Mouse (Mus musculus) right cerebral cortex, postnatal 25 days (tissue): Measurements from ENCODE around the gene Ccdc159.
A peak's percentile ranks its signal among the peaks of the same experiment; 100 is the strongest.

Experiments
- DNase-seq: peaks from one replicate; pipeline ENCODE4 v3.0.0; 2022

The Ccdc159 gene

DNA sequence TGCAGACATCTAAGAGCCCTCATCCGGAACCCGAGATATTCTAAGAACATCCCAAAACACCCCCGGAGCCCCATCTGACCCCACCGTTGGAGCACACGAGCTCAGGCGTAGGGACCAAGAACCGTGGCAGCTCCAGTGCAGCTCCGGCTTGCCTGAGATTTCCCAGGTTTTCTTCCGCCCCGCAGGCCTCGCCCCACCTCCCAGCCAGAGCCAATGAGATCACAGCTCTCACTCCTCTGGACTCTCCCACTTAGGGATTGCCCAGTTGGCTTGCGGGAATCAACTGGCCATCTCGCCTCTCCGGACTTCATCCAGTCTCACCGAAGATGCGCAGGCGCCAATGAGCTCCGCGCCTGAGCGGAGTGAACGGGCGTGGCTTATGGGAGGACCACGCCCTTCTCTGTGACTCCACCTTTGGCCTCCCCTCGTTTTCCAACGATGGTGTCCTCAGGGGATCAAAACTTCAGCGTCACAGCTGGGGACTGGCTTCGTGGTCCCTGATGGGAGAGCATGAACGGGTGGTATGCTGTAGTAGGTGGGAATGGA is at the start of gene Ccdc159, which contains the start of gene Tmem205:
TSS of gene Ccdc159 (plus strand) at position 264 of the 546 bp plus-strand sequence.
TSS of gene Tmem205 (minus strand) at position 349 of the 546 bp plus-strand sequence.
- peak; percentile 92 for DNase-seq

DNA sequence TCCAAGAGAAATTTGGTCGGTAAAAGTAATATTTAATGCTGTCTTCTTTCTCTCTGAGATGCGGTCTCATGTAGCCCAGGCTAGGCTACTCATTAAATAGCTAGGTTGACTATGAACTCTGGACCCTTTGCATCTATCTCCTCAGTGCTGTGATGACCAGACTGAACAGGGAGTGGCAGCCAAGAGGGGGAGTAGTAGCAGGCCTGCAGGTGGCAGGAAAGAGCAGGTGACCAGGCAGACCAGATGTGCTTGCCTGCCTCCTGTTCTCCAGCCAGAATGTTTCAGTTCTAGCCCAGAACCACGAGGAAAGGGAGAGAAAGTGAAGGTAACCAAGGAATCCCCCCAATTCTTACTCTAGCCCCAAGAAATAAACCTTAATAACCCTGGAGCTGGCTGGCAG is 38.0 kb upstream of the Ccdc159 start:
- no peak for DNase-seq

DNA sequence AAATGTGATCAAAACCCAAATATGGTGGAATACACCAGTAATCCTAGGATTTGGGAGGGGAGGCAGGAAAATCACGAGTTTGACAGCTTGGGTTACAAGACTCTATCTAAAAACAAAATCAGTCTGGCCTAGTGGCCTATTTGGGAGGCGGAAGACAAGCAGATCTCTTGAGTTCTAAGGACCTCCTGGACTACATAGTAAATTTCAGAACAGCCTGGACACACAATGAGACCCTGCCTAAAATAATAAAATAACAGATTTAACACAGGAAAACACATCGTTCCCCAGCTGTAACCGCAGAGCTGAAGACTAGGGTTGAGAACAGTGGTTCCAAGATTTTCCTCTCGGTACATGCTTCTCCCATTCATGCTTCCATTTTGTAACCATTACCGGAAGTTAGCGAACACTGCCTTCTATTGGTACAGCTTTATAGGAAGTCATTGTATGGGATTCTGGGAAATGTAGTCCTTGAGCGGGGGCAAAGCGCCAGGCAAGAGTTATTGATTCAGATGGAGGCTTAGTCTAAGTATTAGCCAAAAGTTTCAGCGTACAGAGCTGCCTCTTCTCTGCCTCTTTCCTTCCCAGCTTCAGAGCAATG is 25.9 kb upstream of the Ccdc159 start:
- DNase-seq, result peak; percentile 57

DNA sequence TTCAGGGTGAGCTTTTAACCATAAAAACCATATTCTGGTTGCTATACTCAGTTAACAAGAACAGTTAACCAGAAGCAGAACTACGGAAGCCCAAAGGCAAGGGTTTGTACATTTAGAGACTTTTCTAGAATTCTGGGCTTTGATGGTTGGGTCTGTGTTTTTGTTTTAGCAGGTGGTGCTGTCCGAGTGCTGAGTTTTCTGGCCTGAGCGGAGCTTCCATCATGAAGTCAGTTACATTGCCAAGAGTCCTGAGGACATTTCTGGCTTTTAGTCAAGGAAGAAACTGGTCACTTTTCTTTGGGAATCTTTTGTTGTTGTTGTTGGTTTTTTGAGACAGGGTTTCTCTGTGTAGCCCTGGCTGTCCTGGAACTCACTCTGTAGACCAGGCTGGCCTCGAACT is 23.2 kb upstream of the Ccdc159 start:
- no peak for DNase-seq

DNA sequence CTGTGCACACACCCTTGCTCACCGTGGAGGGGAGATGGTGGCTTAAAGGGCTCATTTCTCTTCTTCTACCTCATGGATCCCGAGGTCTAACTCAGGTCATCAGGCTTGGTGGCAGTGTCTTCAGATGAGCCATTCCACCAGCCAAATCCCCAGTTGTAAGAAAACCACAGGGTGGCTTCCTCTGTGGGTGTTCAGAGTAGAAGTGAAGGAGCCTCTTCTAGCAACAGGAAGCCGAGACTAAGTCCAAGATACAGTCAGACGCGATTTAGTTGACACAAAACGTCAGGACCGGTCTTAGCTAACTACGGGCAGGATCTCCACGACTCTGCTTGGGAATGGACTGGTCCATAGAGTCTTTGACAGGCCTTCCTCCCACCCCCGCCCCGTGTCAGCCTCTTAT is 19.1 kb upstream of the Ccdc159 start:
- no peak for DNase-seq

DNA sequence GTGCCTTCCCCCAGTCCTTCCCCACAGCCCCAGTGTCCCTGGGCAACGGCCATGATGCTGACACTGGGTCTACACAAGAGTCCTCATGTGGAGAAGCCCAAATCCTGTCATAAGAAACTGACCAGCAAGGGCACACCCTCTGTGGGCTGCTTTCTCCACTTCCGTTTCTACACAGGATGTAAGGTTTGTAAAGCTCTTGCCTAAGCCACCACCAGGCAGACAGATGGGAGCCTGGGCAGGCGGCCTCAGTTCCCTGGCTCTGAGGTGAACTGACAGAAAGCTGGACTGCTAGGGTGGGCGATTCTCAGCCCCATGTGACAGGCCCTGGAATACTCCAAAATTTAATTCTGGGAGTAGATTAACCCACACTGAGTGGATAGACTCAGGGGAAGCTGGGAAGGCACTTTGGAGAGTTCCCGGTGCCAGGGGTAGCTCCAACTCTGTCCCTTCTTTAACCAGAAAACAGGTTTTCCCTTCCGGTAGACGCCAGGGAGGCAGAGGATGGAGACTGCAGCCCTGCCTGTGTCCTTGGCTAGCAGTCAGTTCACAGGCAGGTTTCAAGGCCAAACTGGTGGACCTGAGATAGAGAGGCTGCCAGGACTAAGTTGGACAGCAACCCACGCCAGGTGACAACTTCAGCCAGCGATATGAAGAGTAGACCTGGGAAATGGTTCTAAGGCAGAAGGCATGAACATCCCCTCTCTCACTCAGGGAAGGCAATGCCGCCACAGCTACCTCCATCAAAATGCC is 17.6 kb upstream of the Ccdc159 start:
- DNase-seq, result no peak

DNA sequence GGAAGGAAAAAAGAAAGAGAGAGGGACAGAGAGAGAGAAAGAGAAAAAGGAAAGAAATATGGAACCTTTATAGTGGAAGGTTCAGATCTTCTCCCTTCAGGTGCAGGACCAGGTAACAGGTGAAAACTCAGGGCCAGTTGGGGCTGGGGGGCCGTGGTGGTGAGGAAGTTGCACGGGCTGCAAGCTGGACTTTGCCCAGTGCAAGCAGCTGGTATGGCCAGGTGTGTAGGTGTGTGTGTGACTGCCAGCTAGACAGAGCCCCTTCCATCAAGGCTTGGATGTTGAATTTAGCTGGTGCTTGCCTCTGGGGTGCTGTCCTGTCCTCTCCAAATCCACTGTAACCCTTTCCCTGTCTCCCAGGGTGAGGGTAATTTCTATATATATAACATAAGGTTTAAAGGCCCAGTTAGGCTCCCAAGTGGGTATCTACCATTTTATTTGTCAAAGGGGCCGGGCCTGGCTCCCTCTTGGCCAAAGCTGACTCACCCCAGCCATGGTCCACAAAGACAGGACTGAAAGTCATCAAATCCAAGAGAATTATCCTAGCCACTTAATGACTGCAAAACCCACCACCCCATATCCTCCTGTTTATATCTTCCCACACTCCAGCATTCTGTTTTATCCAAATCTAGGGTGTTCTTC is 10.3 kb upstream of the Ccdc159 start:
- DNase-seq, result peak; percentile 22

DNA sequence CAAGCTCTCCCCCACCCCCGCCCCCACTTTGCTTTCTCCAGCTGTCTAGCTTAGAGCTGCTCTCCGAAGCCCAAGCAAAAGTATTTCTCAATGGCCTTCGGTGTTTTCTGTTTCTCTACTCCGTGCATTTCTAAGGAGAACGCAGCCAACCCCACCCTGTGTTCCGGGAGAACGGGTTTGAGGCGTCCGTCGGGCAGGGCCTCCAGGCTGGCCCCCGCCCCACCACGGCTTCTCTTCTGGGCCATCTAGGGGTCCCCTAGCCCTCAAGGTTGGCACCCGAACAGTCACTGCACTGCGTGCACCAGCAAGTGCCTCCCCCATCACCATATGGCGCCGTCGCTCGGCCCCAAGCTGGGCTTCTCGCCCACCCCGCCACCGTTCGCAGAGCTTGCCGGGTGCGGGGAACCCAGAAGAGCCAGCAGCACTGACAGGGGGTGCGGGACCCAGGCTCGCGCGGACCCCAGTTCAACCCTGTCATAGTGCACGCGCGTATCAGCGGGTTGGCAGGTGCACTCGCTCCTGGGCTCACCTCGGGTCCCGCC is 9.7 kb upstream of the Ccdc159 start:
- peak; percentile 87 for DNase-seq

DNA sequence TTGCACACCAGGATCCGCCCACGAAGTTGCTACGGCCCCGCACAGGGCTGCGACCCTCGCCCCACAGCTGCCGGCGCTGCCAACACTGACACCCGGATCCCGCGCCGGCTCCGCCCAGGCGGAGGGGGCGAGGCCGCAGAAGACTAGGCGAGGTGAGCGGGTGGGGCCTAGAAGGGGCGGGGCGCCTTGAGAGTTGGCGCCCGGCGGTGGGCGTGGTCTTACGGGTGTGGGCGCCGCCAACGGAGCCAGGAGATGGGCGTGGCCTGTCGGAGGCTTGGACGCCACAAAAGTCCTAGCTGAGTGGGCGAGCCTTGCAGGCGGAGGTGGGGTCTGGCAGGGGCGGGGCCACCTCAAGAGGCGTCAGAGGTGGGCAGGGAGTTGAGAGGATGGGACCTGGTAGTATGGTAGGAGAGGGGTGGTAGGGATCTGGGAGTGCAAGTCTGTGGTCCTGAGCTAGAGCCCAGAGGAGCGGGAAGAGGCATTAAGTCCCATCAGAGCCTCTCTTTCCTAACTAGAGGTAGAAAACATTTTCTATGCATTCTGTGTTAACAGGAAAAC is 9.2 kb upstream of the Ccdc159 start, which contains the start of gene Rab3d:
TSS of gene Rab3d (minus strand) at position 158 of the 558 bp plus-strand sequence.
- peak; percentile 89 for DNase-seq

DNA sequence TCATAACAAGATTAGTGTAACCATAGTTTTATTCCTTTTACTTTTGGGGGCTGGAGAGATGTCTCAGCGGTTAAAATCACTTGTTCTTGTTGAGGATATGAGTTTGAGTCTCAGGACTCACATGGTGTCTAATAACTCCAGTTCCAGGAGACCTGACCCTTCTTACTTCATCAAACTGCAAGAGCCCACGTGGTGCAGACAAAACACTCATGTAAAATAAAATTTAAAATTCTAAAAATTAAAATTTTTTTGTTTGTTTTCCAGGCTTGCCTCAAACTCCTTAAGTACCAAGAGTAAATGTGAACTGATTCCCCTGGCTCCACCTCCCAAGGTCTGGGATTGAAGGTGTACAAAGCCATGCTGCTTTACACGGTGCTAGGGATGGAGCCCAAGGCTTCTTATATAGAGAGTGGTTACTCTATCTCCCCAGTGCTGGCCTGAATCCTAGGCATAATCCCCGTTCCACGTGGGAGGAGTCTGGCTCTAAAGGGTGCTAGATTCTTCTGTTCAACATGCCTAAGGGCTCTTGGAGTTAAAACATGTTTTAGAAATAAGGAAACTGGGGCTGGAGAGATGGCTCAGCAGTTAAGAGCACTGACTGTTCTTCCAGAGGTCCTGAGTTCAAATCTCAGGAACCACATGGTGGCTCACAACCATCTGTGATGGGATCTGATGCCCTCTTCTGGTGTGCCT is 8.4 kb upstream of the Ccdc159 start:
- peak; percentile 32 for DNase-seq

DNA sequence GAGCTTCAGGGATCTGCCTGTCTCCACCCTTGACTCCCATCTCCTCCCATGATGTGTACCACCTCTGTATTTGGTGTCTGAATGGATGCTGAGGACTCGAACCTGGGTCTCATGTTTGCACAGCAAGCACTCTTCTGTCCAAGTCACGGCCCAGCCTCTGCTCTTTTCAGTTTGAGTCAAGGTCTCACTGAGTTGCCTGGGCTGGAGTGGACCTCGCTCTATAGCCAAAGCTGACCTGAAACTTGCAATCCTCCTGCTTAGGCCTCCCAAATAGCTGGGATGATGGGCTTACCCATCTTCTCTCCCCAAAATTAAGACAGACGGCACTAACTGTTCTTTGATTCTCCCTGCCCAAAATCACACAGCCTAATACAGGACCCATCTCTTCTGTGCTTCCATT is 4.2 kb upstream of the Ccdc159 start:
- no peak for DNase-seq

DNA sequence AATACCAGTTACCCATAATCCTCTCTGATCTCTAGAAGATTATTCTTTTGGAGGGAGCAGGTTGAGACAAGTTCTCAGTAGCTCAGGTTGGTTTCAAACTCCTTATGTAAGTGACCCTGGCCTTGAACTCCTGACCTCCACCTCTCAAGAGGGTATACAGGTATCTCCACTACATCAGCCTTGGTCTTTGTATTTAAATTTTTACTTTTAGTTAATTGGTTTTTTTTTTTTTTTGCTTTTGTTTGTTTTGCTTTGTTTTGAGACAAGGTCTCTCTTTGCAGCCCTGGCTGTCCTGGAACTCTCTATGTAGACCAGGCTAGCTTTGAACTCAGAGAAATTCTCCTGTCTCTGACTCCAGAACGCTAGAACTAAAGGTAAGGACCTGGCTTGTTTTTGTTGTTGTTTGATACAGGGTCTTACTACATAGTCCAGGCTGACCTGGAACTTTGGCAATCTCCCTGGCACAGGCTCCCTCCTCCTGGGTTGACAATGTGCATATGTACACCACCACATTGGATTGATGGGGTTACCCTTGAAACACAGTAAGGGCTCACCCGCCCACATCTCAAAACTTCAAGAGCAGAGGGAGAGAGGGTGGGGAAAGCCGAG is 3.7 kb upstream of the Ccdc159 start:
- no peak for DNase-seq

DNA sequence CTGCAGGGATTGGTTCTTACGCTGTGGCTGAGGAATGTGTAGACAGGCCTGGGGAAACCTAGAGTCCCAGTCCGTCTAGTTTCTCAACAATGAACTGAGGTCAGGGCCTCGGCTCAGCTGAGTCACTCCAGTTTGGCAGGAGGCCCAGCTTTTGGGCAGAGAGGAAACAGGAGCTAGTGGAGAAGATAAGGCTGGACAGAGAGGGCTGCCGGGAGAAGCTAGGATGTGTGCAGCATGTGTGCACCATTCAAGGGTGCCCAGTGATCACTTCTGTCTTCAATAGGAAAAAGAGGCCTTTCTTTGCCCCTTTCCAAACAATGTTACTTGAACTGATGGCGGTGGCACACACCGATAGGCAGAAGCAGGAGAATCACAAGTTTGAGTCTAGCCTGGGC is 3.2 kb upstream of the Ccdc159 start:
- DNase-seq, result no peak

DNA sequence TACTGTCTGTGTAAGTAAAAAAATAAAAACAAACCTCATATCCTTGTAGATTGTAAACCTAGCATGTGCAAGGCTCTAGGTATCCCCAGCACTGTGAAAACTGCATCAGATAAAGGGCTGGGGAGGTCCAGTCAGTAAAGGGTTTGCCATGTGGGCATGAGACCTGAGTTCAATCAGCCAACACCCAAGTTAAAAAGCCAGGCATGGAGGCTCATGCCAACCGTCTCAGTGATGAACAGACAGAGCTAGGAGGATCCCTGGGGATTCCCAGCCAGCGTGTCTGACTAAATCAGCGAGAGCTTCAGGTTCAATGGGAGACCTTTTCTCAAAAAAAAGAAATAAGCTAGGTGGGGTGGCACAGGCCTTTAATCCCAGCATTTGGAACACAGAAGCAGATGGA is 2.2 kb upstream of the Ccdc159 start:
- no peak for DNase-seq

DNA sequence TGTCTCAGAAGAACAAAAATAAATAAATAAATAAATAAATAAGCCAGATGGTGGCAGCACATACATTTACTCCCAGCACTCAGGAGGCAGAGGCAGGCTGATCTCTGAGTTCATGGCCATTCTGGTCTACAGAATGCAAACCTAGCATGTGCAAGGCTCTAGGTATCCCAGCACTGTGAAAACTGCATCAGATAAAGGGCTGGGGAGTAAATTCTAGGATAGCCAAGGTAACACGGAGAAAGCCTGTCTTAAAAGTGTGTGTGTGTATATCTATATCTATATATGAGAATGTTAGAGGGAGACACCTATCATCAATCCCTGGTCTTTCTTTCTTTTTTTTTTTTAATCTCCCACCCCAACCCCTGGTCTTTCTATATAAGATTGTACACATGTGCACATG is 1.8 kb upstream of the Ccdc159 start:
- DNase-seq, result no peak

DNA sequence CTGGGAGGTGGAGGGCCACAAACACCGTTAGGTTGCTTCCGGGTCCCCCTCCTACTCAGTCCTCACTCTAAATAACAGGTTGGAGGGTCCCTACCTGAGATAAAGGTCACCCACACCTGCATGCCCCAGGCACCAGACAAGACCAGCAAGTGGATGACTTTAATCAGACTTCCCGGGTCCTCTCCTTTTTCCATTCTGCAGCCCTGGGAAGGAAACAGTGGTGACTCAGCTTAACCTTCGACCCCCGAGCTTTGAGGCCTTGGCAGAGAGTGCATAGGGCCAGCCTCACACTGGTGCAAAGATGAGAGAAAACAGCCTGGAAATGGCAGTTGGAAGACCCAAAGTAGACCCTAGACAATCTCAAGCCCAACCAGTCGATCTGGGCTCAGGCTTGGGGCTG is 1.1 kb upstream of the Ccdc159 start:
- DNase-seq, result no peak

DNA sequence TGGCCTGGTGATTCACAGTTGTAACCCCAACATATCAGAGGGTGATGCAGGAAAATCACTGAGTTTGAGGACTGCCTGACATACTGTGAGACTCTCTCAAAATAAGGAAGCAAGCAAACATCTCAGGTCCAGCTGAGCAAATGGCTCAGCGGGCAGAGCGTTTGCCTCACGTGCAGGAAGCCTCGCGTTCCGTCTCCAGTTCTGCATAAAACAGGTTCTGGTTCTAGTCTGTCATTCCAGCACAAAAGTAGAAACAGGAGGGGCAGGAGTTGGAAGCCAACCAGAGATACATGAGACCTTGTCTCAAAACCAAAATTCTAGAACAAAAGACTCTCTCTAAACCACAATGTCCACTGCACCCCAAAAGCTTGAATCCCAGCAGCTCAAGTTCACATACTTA is 487 bp upstream of the Ccdc159 start:
- DNase-seq, result no peak

DNA sequence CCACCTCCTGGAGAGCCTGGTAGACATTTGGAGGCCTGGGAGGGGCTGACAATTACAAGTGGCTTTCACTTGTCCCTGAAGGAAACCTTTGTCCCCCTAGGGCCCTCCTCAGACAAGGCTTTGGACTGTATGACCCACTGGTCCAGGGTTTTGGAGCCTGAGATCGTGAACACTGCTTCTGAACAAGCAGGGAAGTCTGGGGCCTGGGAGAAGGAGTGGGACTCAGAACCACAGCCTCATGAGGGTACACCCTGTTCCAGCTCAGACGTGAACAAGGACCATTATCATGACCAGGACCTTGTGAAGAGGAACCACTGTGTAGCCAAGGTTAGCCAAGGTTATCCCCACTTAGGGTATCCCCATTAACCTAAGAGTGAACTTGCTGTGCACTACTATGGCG is 1.9 kb downstream of the Ccdc159 start:
- DNase-seq, result no peak

DNA sequence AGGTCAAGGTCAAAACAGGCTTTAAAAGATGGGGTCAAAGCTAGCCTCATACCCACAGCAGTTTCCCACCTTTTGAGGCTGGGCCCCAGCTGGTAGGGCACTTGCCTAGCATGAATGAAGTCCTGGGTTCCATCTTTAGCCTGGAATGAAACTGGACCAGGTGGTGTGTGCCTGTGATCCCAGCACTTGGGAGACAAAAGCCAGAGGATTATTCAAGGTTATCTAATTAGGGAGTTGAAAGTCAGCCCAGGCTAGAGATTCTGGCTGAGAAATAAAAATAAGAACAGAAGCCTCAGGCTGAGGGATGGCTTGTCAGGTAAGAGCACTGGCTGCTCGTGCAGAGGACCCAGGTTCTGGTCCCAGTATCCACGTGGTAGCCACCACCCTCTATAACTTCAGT is 4.7 kb downstream of the Ccdc159 start:
- no peak for DNase-seq

DNA sequence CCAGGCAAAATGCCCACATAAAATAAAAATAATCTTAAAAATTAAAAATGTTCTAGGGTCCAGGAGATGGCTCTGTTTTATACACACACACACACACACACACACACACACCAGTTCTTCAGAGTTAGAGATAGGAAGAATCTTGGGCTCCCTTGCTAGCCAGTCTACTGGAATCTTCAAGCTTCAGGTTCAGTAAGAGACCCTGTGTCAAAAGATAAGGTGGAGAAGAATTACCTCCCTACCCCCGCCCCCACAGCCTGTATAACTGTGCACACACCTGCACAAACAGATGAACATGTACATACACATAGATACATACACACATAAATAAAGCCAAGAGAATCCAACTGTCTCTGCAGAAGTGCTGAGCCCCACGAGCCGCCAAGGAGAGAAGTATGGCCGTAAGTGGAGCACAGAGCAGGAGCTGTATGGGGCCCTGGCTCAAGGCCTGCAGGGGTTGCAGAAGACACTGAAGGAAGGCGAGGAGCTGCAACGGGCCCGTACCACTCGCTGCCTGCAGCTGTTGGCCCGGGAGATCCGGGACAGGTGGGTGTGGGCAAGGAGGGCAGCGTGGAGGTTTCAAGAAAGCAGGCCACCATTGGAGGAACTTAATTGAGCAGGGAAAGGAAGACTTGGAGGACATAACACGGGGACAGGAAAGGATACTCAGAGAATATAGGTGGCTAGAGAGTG is 5.3 kb downstream of the Ccdc159 start:
- DNase-seq, result no peak

DNA sequence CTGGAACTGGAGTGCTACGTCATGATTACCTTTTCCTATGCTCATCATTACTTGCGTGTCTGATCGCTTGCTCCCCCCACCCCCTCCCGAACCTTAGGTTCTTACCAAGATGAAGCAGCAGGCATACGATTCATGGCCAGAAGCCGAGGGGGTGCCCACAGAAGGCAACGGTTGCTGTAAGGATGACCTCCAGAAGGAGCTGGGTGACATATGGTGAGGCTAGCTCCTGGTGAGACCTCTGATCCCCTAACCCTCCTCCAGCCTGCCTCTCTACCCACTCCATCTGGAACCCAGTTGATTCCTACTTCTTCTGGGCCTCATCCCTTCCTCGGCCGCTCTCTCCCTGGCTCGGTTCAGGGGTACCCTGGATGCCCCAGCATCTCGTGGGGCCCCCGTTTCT is 6.8 kb downstream of the Ccdc159 start:
- DNase-seq, result no peak
